Mouse (Mus musculus) lung, postnatal 36 days (tissue): Measurements from ENCODE around the gene Itih1.

Source experiments
- DNase-seq: peaks from one replicate; pipeline ENCODE4 v3.0.0; 2022; ENCODE audit warnings: mixed read lengths

The Itih1 gene

GRCm38 (mm10) chr14:30943038-30943437, at the start of gene Itih1:
Itih1 (minus strand) TSS chr14:30943289.
- no peak for DNase-seq

GRCm38 (mm10) chr14:30976222-30976621, 33.1 kb upstream of the Itih1 start:
- DNase-seq: no peak

GRCm38 (mm10) chr14:30974204-30974603, 31.1 kb upstream of the Itih1 start:
- DNase-seq: peak; percentile 46

- DNase-seq: no peak
Observed at GRCm38 (mm10) chr14:30960366-30960765, 17.3 kb upstream of the Itih1 start.

- no peak for DNase-seq
Observed at GRCm38 (mm10) chr14:30959031-30959430, 15.9 kb upstream of the Itih1 start.

GRCm38 (mm10) chr14:30958517-30958916, 15.4 kb upstream of the Itih1 start:
- DNase-seq: no peak

- peak; percentile 97 for DNase-seq
Observed at GRCm38 (mm10) chr14:30951154-30951825, 8.2 kb upstream of the Itih1 start, which contains the start of gene Nek4. Nek4 (plus strand) TSS chr14:30951377.

GRCm38 (mm10) chr14:30949986-30950385, 6.9 kb upstream of the Itih1 start:
- DNase-seq: no peak

- DNase-seq: no peak
Observed at GRCm38 (mm10) chr14:30944745-30945144, 1.7 kb upstream of the Itih1 start.

GRCm38 (mm10) chr14:30943860-30944674, 978 bp upstream of the Itih1 start:
- DNase-seq: peak; percentile 92

GRCm38 (mm10) chr14:30942254-30942653, 835 bp downstream of the Itih1 start:
- DNase-seq: peak; percentile 61

GRCm38 (mm10) chr14:30933351-30933750, 9.7 kb downstream of the Itih1 start:
- DNase-seq: no peak

GRCm38 (mm10) chr14:30930386-30930785, 12.7 kb downstream of the Itih1 start:
- no peak for DNase-seq

GRCm38 (mm10) chr14:30925492-30925891, 17.6 kb downstream of the Itih1 start:
- DNase-seq: no peak

- DNase-seq: no peak
Observed at GRCm38 (mm10) chr14:30923375-30924105, 19.5 kb downstream of the Itih1 start, which contains the start of gene Itih3. Itih3 (minus strand) TSS chr14:30923760.

- no peak for DNase-seq
Observed at GRCm38 (mm10) chr14:30922053-30922670, 20.9 kb downstream of the Itih1 start.

- DNase-seq: peak; percentile 15
Observed at GRCm38 (mm10) chr14:30916516-30916915, 26.6 kb downstream of the Itih1 start.

GRCm38 (mm10) chr14:30913404-30913803, 29.7 kb downstream of the Itih1 start:
- DNase-seq: peak; percentile 22

GRCm38 (mm10) chr14:30912641-30913040, 30.4 kb downstream of the Itih1 start:
- DNase-seq: no peak

GRCm38 (mm10) chr14:30911141-30911540, 31.9 kb downstream of the Itih1 start:
- DNase-seq: peak; percentile 65

GRCm38 (mm10) chr14:30907814-30908265, 35.2 kb downstream of the Itih1 start:
- DNase-seq: peak; percentile 90

GRCm38 (mm10) chr14:30906001-30906400, 37.1 kb downstream of the Itih1 start:
- DNase-seq: peak; percentile 52

- DNase-seq: peak; percentile 40
Observed at GRCm38 (mm10) chr14:30904307-30904706, 38.8 kb downstream of the Itih1 start.
